Mouse (Mus musculus) cerebellum, adult 2 months (tissue): ENCODE measurements around the gene Gm2310. TPM values are rescaled to one million over a fixed set of nuclear protein-coding genes. Genes with fewer than 3 reads are reported as not detected.

Experiments used
- DNase-seq, 2 experiments: peaks; one replicate each; pipeline ENCODE4 v3.0.0; 2021
- H3K27ac ChIP-seq: fragments of 200-500 bp; 2 replicates; pipeline ENCODE4 v1.5.1; 2012; ENCODE audit warnings: low read length, control low read depth, inconsistent platforms; ENCODE audit not compliant: insufficient read depth
- H3K27me3 ChIP-seq: fragments of 200-500 bp; 2 replicates; pipeline ENCODE4 v1.6.1; 2012; ENCODE audit warnings: inconsistent platforms, mild to moderate bottlenecking, low read length, moderate library complexity; ENCODE audit not compliant: control insufficient read depth, insufficient read depth
- H3K4me1 ChIP-seq: fragments of 200-500 bp; 2 replicates; pipeline ENCODE4 v1.6.1; 2011; ENCODE audit warnings: low read length; ENCODE audit not compliant: control insufficient read depth, insufficient read depth
- H3K4me3 ChIP-seq: fragments of 200-500 bp; replicated peaks from 2 replicates; pipeline ENCODE3; 2011; ENCODE audit warnings: mild to moderate bottlenecking, low read depth, low read length, control low read depth; ENCODE audit not compliant: insufficient read depth
- CTCF ChIP-seq: fragments of 200-500 bp; IDR thresholded peaks from 2 replicates; pipeline ENCODE4 v1.5.1; 2011; ENCODE audit warnings: low read depth, mild to moderate bottlenecking, control low read depth, low read length, moderate library complexity, borderline replicate concordance; ENCODE audit not compliant: insufficient read depth
- POLR2A ChIP-seq: fragments of 200-500 bp; IDR thresholded peaks from 2 replicates; pipeline ENCODE4 v1.6.1; 2011; ENCODE audit warnings: low read length, control low read depth, borderline replicate concordance; ENCODE audit not compliant: insufficient read depth
- WGBS: fragments of 180-500 bp; shearing (Covaris S2); methylation state at CpG from one replicate; pipeline ENCODE4 v1.1.7; 2018; 5-methylcytosine and 5-hydroxymethylcytosine counted together
- polyA plus RNA-seq: library from polyadenylated mRNA; depleted of rRNA; stranded (reverse); fragments of >200 nt; gene quantifications from 2 replicates; pipeline ENCODE4 v1.2.3, GENCODE M21; 2012; rRNA removed

Gene Gm2310
- polyA plus RNA-seq, 1 experiment = not detected

GRCm38 (mm10) chr15:8512957-8513356, 6.8 kb downstream of the Gm2310 start:
- WGBS = 46% methylated on average over 5 of the region's 5 CpGs

GRCm38 (mm10) chr15:8511861-8512260, 7.9 kb downstream of the Gm2310 start:
- DNase-seq = peak in 1 of 2 experiments; percentile 1
- WGBS = 49% methylated on average over 9 of the region's 9 CpGs
- Histone ChIP-seq H3K4me1 (no peaks in the 10 kb centered on the region), H3K27ac (no peak overlapping the region), H3K4me3 (no peak overlapping the region), H3K27me3 (no peaks in the 10 kb centered on the region)
- no peak for TF ChIP-seq CTCF
- no peak for TF ChIP-seq POLR2A

More at GRCm38 (mm10) chr15:8512957-8513356, 6.8 kb downstream of the Gm2310 start:
- H3K27ac ChIP-seq = no peak overlapping the region
- DNase-seq = no peak
- TF ChIP-seq CTCF (no peak), POLR2A (no peak)
- no peaks in the 10 kb centered on the region for H3K4me1 ChIP-seq
- H3K27me3 ChIP-seq = no peaks in the 10 kb centered on the region
- no peak overlapping the region for H3K4me3 ChIP-seq

DNA sequence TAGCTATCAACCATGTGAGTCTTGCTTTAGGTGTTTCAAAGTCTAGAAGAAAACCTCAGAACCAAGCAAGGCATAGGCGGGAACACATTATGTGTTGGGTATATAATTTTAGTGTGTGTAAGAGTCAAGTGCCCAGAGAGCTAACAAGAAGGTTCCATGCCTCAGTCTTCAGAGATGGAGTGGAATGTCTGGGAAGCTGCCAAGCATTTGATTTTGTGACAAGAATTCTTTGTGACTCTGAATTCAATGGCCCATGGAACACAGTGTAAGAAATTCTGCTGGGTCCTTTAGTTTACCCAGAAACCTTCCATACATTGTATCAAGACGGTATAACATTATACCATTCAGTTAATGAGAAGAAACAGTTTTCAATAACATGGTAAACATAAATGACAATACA, 17.3 kb downstream of the Gm2310 start:
- H3K27ac ChIP-seq = no peak overlapping the region
- no peak for TF ChIP-seq CTCF
- no peak overlapping the region for H3K4me3 ChIP-seq
- DNase-seq = no peak
- no peaks in the 10 kb centered on the region for H3K4me1 ChIP-seq
- WGBS = 84% methylated on average over 2 of the region's 2 CpGs
- no peaks in the 10 kb centered on the region for H3K27me3 ChIP-seq

DNA sequence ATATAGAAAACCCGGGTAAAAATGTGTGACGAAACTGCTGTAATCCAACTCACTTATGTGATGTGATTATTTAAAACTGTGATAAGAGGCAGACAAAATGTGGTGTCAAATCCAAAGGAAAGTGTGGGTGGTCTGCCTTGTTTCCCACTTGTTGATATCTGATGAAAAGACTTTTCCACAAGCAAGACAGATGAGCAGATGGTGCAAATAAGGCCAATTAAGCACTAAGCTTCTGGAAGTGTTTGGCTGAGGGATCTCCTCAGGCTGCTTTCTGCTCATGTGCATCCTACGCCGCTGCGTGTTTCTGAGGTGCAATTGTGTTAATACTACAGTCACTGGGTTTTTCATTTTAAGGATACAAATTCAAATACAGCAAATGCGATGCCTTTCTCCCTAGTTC, 34.5 kb downstream of the Gm2310 start:
- Histone ChIP-seq H3K4me1 (no peaks in the 10 kb centered on the region), H3K27ac (no peak overlapping the region), H3K4me3 (no peak overlapping the region), H3K27me3 (no peaks in the 10 kb centered on the region)
- TF ChIP-seq CTCF (no peak), POLR2A (no peak)
- DNase-seq = no peak
- WGBS = 42% methylated on average over 6 of the region's 6 CpGs

GRCm38 (mm10) chr15:8469006-8469575, 50.7 kb downstream of the Gm2310 start:
- DNase-seq = no peak
- no peak for TF ChIP-seq CTCF
- TF ChIP-seq POLR2A = no peak
- Histone ChIP-seq H3K27me3 (no peaks in the 10 kb centered on the region), H3K4me1 (no peaks in the 10 kb centered on the region), H3K4me3 (no peak overlapping the region), H3K27ac (no peak overlapping the region)
- 62% methylated on average over 4 of the region's 4 CpGs for WGBS

Other genes with a start within 250 kb of the Gm2310 start
- 14.6 and 15.4 TPM in 2 replicates for gene Nipbl, start 75.5 kb downstream of the Gm2310 start, polyA plus RNA-seq
- 373 and 443 TPM in 2 replicates for gene Slc1a3, start 190.8 kb upstream of the Gm2310 start, polyA plus RNA-seq